Mouse (Mus musculus): Measurements from ENCODE around the gene Adgrb3. TPM values are rescaled to one million over a fixed set of nuclear protein-coding genes. Genes with fewer than 3 reads are reported as not detected.

Adgrb3 gene
- total RNA-seq, 2 experiments from 2014 or later, result 132 to 135 TPM

DNA sequence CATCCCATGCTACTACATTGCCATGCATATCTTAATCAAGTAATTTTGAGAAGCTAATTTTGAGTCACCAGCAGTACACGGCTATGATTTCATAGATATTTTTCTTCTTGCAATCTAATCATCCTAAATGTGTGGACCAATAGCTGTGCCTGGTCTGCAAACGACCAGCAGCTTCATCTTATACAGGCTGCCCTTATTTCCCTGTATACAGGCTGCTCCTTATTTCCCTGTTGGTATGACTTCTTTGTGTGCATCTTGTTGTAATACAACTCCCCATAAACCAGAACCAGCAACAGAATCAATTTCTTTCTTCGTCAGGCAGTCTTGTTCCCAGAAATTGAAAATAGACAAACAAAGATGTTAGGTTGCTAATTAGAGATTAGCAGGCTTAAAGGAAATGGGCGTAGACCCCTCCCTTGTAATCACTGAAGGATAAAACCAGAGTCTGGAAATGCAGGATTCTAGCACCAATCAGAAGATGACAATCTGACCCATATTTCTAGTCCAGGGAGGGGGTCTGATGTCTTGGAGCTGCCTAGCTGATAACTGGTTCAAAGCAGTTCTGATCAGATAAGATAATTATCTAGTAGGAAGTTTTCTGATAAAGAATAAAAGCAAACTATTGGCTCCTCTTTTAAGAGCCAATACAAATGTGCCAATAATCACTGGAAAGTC is 697.2 kb downstream of the Adgrb3 start:
- no peak for DNase-seq (ENCODE audit: low spot score in 2 of 2)

DNA sequence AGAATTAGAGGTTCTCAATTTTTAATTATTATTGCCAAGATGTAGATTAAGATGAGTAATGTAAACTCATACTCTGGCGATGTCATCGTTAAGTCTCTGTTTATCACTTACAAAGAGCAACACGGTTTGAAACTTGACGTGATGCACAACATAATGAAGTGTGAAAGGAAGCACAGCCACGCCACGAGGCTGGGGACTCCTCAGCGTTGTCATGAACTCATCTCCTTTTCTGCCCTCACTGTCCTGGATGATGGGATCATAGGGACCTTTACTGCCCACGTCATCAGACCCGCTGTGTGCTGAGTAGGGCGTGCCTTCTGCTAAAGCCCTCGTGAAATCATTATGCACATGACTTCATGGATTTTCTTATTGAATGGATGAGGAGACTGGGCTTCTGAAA is 714.0 kb downstream of the Adgrb3 start:
- no peak for DNase-seq (ENCODE audit: low spot score in 2 of 2)

DNA sequence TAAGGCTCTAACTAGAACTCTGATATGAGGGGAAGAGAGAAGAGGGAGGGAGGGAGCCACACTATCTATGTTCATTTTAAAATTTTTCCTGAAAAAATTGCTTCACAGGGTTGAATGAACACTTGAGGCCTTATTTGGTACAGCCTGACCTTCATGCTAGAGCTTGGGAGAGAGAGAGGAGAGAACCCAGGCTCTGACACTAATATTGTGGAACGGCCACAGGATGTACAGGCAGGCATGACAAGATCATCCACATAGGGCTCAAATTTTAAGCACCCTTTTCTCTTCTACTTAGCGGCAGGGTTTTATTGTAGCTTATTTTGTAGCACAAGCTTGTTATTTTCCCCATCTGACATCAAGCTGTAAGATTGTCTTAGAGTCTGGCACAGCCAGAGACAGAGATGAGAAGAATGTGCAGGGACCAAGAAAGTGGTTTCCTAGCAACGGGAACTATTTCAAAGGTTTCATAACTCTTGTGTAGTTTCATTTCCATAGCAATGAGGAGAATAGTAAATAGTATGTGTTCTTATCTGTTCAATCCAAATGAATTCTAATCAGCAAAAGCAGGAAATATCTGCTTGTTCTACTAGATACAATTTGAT is 721.9 kb downstream of the Adgrb3 start:
- DNase-seq (ENCODE audit: low spot score in 2 of 2), result no peak

DNA sequence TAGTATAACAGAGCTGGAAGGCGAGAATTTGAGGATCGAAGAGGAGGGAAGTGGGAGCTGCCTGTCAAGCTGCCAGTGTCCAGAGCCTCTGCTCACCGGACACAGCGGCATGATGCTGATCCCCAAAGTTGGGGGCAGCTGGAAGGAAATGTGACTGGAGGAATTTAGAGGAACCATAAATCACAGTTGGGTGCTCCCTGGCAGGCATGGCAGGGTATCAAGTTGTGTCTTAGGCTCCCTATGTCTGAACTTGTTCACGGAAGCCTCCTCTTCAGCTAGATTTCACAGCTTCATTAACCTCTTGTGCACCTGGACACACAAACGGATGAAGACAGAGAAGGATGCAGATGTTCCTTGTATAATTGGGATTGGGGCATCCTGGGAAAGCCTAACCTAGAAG is 722.8 kb downstream of the Adgrb3 start:
- DNase-seq (ENCODE audit: low spot score in 2 of 2), result no peak

DNA sequence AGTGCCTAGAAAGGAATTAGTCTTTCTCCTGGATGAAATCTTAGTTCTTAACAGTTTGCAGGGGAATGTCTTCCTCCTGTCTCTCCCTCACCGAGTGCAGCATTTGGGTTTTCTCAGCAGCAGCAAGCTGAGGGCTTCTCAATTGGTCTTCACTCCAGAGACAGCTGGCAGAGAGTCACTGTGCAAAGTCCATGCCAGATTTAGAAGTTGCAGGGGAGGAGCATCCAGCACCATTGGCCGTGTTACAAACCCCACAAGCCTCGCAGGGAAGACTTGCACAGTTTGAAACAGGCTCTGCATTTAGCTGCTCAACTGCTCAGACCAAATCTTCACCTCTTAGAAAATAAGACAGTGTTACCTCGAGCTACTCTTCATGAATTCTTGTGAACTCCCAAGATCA is 724.1 kb downstream of the Adgrb3 start:
- DNase-seq (ENCODE audit: low spot score in 2 of 2), result peak; percentile 65 to 75

DNA sequence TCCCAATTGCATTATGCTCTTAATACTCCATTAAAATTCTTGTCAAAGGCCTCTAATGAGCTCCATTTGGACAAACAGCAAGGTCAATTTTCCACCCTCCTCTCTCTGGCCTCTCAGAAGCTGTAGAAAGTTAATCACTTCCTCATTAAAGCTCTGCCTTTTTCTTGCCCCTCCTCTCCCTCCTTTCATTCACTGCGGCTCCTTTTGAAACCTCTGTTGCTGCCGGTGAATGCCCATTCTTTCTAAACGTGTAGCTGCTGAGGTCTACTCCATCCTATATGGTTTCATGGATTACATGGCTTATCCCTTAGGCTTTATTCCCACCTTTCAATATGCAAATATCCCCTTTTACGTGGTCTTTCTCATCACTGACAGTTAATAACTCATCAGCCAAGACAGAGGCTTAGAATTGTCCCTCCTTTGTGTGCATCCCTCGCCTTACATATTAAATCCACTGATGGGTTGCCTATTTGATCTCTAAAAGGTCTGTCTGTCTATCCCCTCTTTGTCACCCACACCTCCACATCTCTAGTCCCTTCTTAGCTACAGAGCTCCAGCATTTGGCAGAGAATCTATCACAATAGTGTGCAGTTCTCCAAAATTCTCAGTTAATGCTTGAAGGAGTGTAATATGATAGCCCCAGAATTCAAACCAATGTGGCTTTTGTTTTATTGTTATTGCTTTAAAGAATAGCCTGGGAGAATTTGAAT is 741.3 kb downstream of the Adgrb3 start:
- no peak for DNase-seq (ENCODE audit: low spot score in 2 of 2)

DNA sequence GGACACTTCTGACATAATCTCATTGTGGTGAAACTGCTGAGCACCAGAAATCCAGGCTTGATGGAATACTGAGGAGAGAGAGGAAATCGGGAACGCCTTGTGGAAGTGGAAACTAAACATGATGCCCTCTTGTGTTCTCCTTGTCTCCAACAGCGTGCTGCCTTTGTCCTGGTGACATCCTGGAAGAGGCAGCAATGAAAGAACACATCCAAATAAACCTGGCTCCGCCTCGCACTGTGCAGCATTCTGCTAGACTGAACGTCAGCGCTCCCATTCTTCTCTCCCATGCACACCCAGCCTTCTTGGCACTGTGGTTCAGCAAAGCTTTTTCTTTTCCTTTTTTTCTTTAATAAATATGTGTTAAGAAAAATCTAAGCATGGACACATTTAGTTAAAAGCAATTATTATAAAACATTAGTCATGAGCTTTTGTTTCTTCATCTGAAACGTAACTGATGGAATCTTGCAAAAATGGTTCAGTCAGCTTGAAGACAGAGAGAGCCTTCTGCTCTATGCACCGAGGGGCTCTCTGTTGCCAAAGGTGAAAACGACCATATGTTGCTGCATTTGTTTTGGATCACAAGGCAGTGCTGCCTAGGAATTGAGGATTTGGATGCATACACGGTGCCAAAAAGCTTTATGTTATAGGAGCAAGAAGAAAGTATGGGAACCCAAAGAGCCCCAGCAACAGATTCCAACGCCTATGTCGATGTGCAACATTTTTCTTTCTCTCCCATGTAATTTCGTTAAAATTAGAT is 743.7 kb downstream of the Adgrb3 start:
- DNase-seq (ENCODE audit: low spot score in 2 of 2), result peak in 1 of 2 experiments; percentile 37

DNA sequence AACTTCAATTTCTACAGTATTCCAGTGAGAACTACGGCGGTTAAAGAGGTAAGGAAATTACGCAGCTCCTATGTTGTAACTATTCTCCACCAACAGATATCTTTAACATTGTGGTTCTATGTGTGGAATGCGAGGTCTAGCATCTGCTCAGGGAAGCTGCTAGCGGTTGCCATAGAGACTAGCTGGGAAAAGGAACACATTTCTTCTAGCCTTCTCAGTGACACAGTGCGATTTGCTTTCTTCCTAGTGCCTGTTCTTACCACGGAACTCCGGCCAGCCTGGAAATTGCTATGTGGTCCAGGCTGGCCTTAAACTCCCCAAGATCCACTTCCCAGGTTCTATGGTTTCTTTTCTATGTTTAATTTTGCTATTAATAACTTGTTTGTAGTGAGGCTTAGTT is 747.1 kb downstream of the Adgrb3 start:
- DNase-seq (ENCODE audit: low spot score in 2 of 2), result no peak

DNA sequence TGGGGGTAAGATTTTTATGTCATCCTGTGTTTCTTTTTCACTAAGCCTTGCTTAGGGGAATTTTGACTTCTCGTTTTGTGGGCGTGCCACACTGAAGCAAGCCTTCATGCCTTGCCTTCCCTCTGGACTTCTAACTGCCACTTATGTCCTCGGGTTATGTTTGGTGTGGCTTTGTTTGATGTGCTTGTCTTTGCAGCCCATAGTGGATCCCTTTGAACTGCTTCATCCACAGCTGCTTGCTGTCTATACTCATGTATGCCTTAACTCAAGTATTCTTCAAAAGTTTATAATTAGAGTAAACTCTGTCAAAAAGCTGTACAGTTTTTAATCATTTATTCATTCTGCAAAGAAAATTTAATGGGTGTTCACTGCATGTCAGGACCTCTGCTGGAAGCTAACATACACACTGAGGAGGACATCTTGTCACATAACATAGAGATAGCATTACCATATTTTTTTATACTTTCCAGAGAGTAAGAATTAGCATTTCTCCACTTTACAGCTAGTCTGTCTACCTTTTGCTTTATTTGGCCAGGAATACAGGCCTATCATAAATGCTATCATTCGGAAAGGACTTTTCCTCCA is 748.1 kb downstream of the Adgrb3 start:
- no peak for DNase-seq (ENCODE audit: low spot score in 2 of 2)

DNA sequence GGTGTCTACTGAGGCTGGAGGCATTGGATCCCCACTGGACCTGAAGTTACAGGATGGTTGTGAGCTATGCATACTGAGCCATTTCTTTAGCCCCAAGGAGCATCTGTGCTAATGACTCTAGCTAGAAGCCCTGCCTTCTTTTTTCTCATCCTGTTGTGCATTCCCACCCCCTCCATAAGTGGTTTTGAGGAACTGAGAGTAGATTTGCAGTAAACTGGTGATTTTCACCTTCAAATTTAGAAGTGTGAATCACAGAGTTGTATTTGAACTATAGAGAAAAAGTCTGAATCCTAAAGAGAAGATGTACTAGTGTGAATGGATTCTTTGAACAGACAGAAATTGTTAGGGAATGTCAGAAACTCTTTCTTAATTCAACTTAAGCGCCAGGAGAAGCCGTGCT is 750.1 kb downstream of the Adgrb3 start:
- no peak for DNase-seq (ENCODE audit: low spot score in 2 of 2)

DNA sequence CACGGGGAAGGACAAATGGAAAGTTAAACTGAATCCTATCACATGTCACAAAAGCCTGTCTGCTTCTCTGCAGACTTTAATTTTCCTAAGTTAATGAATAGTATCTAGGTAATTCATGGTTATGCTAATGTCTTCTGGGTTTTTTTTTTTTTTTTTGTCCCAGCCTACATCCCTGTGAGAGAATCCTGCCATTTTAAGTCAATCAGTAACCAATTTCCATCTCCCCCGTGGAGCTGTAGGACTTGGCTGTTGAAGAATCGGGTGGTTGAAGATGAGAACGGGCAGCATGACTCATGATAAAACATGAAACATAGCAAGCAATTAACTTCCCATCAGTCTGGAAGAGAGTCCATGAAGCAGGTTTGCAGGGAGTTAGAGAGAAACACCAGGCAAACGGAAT is 753.6 kb downstream of the Adgrb3 start:
- DNase-seq (ENCODE audit: low spot score in 2 of 2), result no peak

DNA sequence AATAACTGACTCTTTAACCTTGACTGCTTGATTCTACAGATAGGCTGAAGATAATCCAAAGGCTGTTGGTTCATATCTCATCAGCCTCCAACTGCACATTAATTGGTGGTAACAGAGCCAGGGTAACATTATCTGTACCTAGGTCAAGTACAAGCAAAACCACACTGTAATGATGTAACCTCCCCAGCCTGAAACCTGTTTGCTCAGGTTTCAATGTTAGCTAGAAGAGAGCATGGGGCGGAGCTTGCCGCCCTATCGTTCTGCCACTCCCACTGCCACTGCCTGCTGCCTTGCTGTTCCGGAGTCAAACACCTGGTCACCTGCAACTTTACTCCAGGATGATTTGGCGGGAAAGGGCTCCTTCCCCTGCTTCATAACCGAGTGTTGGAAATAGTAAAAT is 765.5 kb downstream of the Adgrb3 start:
- no peak for DNase-seq (ENCODE audit: low spot score in 2 of 2)

DNA sequence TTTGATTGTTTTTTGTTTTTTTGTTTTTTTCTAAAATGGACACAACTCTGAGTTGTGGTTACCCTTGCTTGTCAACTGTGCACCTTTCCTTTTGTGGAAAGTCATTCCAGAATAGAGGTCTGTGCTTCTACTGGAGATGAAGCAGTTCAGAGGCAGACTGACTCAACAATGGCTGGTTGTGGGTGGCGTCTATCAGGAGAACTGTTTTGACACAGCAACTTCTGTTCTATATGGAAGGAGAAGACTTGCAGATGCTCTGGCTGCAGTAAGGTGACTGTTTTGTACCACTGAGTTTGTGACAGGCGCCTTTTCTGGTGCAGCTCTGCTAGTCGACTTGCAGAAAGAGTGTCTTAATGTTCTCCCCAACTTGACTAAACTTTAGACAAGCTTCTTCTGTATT is 768.6 kb downstream of the Adgrb3 start:
- no peak for DNase-seq (ENCODE audit: low spot score in 2 of 2)

DNA sequence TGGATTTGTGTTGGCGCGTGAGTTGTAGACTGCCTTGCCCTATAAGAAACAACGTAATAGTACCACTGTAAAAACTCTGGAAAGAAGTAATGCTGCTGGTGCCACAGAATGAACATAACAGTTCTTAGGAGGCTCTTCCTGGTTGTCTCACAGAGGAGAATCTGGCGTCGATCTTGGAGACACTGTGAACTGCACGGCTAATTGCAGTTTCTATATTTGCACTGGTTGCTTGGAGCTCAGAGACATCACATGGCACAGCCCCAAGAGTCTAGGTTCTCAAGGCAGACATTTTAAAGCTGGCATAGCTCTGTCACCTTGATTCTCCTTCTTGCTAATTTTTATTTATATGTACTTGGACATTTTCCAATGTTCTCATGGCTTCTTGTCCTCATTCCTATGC is 769.3 kb downstream of the Adgrb3 start:
- DNase-seq (ENCODE audit: low spot score in 2 of 2), result no peak

DNA sequence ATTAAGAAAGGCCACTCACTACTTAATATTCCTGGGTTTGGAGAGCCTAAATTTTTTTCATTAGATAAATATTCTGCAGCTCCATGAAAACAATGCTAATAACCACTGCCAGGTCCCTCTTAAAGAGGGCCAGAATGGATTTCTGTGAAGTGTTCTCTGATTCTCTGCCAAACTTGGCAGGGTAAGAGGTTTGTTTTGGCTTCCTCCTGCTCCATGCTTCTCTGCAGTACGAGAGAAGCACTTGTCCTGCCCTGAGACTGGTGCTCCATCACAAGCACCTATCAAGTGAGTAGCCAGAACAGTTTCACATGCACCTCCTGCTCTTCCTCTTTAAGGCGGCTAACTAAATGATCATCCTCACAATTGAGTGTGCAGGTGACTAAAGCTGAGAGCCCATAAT is 771.9 kb downstream of the Adgrb3 start:
- no peak for DNase-seq (ENCODE audit: low spot score in 2 of 2)

DNA sequence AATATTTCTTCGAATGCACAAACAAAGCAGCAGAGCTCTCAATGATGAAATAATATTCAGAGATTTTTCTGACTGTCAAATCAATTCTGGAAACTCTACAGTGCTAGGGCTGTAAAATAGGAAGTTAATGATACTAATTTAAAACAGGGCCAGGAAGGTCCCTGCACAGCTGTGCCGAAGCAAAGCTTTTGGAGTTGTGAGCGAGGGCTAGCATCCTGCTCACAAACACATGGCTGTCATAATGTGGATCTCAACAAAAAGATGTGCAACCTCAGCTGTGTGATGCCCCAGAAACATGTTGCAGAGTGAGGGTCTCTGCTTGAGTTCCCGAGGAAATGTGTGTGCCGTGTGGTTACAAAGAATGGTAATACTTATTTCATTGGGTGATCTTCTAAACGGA is 772.3 kb downstream of the Adgrb3 start:
- no peak for DNase-seq (ENCODE audit: low spot score in 2 of 2)

DNA sequence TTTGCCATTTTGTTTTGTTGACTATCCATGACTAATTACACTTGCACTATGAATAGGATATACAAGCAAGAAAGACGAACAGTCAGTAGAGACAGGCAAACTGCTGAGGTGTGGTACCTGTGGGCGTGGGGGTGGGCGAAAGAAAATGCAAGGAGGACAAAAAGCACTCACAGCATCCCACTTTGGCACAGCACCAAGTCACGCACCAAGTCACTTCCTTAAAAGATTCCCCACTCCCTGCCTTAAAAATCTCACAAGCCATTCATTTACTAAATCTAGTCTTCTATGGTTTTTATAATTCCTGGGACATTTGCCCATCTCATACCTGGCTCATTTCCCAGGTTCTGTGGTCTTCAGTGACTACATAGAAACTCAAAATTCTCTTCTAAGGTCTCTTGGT is 787.4 kb downstream of the Adgrb3 start:
- no peak for DNase-seq (ENCODE audit: low spot score in 2 of 2)

DNA sequence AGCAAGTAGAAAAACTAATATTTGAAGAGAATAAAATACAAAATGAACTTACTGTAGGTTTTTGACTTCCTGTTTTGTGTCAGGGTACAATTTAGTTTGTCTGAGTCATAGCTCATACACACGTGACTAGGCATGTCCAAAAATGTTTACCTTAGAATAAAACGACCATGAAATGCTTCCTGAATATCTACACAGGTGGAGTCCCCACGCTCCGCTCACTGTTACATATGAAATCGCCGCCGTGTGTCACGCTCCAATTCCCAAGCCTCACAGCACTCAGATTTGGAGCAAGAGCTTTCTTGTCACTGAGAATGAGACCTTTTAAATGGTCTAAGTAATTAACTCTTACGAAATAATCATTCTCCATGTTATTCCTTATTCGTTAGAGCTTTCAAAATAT is 795.3 kb downstream of the Adgrb3 start:
- DNase-seq (ENCODE audit: low spot score in 2 of 2), result no peak

DNA sequence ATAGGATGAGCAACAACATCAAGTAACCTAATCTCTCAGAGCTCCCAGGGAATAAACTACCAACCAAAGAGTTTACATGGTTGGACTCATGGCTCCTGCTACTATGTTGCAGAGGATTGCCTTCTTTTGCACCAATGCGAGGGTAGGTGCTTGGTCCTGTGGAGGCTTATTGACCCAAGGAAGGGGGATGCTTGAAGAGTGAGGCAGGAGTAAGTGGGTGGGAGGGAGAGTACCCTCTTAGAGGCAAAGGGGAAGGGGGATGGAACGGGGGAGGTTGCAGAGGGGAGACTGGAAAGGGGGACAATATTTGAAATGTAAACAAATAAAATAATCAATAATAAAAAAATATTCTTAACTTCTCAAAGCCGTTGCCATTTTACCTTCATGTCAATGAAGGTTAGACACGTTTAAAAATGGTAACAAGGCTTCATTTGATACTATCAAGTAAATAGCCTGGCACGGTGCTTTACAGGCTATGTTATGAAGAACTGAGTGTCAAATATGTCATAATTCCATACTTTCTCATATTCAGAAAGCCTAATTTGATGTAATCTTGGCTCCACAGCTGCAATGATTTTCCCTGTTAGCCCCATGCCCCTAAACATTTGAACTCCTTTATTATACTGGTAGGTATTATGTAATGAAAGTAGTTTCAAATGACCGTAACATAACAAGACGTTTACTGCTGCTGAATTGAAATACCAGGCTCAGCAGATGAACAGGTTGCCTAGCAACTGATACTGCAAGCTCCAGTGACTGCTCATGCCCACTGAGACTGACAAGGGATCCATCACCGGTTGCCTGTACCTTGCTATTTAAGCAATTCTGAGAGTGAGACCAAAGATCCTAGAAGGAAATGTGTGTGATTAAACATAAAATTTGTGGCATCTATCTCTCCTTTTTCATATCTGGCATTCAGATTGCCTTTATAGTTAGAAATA is 796.1 kb downstream of the Adgrb3 start:
- DNase-seq (ENCODE audit: low spot score in 2 of 2), result peak; percentile 8 to 16

DNA sequence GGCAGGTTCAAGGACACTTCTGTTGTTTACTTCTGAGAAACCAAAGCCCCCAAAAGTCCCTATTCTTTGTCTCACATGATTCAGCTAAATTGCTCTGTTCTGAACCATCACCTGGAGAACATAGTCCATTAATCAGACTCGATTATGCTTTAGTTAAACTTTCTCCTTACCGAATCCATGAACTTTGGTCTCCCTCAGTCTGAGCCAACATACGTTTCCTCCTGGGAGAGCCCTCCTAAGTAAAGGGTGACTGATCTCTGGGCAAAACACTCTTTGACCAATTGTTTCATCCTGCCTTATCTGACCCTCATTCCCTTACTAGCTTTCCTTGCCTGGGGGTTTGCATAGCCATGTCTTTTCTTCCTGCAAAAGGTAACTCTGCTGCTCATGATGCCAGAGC is 806.4 kb downstream of the Adgrb3 start:
- DNase-seq (ENCODE audit: low spot score in 2 of 2), result no peak

Measured in layer of hippocampus, postnatal 10 days (tissue).